Mouse (Mus musculus) thymus, postnatal 25 days (tissue): ENCODE measurements around the gene Upb1.
A peak's percentile ranks its signal among the peaks of the same experiment; 100 is the strongest.
"Not testable (repeated sequence)": the region's sequence is repeated elsewhere in the genome, so short reads cannot be mapped to it uniquely, and the experiment has no call there.

Source experiments
- DNase-seq: peaks from one replicate; pipeline ENCODE4 v3.0.0; 2022

Upb1 gene

DNA sequence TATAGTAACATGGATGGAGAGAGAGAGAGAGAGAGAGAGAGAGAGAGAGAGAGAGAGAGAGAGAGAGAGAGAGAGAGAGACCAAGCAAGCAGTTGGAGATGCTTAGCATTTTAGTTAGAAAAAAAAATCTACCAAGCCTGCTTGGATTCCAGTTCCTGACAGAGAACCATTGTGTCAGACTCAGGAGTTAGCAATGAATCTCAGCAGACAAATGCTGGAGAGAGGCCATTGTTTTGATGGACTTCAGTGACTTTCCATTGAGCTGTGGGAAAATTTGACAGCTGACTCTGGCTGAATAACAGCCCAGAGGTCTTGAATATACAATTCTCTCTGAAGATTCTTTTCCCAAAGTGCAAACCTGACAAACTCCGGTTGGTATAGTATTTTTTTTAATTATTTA is 56.9 kb downstream of the Upb1 start:
- no peak for DNase-seq

GRCm38 (mm10) chr10:75458329-75458728 is 57.4 kb downstream of the Upb1 start:
- DNase-seq, result no peak

- no peak for DNase-seq
These were observed 61.8 kb downstream of the Upb1 start for GRCm38 (mm10) chr10:75462728-75463127.

GRCm38 (mm10) chr10:75465781-75466550 is 65.1 kb downstream of the Upb1 start:
- no peak for DNase-seq

DNA sequence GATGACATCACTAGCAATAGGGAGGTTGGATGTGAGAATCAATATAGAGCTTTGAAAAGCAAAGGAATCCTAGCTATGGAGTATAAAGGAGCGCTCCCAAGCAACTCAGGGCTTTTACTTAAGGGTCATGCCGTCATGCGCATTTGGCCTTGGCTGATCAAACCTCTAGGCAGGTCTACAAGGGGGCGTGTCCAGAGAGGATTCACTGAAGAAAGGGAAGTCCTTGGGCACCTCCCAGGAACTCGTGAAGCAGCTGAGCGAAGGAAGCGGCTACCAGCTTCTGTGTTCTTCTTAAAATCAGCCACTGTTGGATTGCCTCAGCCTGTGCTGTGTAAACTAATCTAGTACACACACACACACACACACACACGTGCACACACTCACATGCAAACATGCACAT is 72.5 kb downstream of the Upb1 start:
- no peak for DNase-seq

DNA sequence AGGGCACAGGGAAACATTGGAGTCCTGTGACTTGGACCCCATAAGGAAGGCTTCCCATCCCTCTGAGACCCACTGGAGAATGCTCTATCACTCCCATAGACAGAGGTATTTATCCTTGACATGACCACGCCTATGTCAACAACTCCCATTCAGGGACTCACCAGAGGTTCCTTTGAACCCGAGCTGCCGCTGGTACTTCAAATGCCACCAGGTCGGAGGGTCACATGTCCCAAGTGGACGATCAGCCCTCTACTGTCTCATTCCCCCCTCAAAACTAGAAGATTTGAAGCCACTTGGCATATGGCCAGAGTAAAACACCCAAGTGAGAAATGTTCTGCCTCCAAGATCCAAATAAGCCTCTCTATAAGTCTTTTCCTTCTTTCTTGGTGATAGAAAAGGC is 73.7 kb downstream of the Upb1 start:
- no peak for DNase-seq

DNA sequence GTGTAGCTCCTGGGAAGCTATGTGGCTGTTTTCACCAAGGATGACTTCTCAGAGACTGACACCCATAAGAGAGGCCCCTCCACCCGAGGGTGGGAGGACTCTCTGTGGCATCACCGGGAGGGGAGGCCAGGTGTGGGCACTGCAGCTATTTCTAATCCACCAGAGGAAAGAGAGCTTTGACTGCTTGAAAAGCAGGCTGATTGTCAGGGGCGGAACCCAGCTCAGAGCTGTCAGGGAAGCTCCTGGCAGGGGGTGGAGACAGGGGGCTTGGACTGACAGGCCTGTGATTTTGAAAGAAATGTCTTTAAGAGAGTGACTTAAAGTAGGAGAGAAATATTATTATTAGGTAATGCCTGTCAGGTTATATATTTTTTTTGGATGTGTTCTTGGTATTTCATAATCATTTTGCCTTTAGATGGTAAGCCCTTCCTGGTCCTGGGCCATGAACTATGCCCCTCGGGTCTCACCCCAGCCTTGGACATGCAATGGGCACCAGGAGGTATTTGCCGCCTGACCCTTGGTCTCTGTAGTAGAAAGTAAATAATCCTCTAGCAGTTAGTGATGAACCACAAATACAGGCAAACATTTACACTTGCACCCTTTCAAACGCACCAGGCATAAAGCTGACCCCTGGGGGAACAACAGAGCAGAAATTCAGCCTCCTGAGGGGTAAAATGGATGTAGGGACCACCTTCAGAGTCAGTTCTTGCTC is 74.4 kb downstream of the Upb1 start:
- DNase-seq, result not testable (repeated sequence)

GRCm38 (mm10) chr10:75477034-75477433 is 76.1 kb downstream of the Upb1 start:
- no peak for DNase-seq

GRCm38 (mm10) chr10:75479955-75480354 is 79.0 kb downstream of the Upb1 start:
- no peak for DNase-seq

GRCm38 (mm10) chr10:75481703-75482102 is 80.8 kb downstream of the Upb1 start:
- DNase-seq, result no peak

- no peak for DNase-seq
These were observed 81.4 kb downstream of the Upb1 start for GRCm38 (mm10) chr10:75482271-75482670.

DNA sequence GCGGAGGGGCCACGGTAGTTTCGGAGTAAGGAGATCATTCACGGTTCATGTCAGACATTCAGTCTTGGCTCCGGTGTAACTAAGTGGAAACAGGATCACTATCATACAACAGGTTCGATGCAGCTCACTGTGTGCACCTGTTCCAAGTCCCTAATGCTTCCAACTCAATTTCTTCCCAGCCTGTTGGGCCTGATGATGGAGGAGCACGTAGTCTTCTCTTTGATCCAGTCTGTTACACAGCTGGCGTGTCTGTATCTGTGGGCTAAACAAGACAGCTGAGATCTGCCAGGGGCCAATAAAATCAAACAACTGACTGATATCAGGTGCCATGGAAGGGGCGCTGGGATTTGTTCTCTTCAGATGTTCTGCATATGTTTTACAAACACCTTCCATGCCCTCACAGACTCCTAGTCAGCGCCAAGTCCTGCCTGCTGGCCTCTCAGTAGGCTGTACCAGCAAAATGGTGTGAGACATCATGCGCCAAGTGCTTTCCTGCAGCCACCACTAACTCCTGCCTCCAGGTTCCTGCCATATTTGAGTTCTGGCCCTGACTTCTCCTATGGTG is 82.1 kb downstream of the Upb1 start:
- no peak for DNase-seq

DNA sequence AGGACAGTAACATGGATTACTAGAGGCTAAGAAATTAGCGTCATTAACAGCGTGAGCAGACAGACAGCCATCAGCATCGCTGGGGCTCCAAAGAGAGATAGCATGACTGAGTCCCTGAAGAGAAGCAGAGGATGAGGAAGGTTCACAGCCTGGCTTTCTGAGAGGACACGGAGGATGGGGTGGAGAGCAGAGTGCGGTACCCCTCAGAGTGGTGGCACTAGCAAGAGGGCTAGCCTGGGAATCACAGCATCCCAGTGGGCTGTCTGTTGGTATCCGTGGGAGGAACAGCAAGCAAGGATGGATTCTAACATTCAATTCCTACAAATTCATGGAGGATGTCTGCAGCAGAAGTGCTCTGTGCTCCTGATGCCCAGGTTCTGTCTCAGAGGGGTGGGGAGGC is 83.2 kb downstream of the Upb1 start:
- no peak for DNase-seq

GRCm38 (mm10) chr10:75484767-75485166 is 83.9 kb downstream of the Upb1 start:
- DNase-seq, result no peak

DNA sequence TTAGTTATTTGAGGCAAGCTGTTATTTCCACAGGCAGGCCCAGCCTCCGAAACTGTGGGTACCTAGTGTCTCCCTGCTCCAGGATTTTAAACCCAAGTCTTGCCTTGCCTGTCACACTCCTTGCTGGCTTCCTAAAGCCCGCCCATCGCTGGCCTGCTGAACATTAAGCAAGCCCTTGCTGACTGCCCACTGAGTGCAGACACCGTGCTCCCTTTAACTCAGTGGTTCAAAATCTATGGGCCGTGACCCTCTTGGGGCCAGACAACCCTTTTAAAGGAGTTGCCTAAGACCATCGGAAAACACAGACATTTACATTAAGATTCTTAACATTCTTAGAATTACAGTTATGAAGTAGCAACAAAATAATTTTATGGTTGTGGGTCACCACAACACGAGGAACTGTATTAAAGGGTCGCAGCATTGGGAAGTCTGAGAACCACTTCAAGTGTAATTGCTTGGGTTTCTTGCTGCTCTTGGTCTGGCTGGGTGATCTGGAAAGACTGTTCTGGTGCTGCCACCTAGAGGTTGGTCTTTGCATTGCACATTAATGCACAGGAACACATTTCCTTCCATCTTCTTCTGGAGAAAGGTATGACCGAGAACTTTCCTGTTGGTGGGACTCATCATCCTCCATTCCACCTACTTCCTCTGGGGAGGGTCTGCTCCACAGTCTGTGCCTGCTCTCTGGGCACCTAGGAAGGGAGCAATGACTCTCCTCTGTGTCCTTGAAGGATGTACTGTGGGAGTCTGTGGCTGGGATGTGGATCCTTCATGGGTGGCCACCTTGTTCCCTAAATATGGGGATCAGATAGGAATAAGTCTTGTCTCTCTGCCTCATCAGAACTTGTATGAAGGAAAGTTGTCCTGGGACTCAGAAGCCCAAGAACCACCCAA is 85.4 kb downstream of the Upb1 start:
- peak; percentile 77 for DNase-seq

- no peak for DNase-seq
These were observed 86.2 kb downstream of the Upb1 start for GRCm38 (mm10) chr10:75487131-75487530.

DNA sequence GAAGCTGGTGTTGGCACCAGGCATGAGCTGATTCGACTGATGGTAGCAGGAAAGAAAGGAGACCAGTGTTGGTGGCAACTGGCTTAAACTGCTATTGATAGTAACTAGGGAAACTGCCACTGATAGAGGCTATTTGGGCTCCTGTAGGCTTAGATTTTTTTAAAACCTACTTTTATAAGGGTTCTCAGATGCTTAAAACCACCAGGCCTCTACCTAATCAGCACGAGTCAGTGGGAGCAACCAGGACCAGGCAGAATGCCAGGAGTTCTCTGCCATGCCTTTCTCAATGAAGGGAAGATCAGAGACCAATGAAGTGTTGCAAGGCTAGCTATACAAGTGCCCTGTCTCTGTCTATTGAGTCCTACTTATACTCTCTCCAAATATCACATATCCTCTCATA is 88.6 kb downstream of the Upb1 start:
- DNase-seq, result no peak

DNA sequence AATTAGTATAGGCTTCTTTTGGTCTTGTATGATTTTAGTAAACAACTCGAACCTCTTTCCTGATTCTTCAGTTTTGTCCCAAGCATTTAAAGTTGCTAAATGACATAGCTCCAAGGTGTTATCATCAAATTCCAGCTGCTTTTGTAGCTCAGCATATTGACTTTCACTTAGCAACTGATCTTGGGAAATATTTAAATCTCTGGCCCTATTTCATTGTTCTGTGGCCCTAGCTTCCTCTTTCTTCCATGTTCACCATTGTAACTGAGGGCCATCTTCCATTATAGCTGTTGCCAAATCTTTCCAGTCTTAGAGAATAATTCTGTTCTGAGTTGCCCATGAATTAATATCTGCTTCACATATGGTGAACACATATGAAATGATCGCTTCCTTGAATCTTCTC is 89.8 kb downstream of the Upb1 start:
- no peak for DNase-seq
